Mouse (Mus musculus) G1E (cell line): ENCODE measurements around the gene Sult3a1. TPM values are rescaled to one million over a fixed set of nuclear protein-coding genes. Genes with fewer than 3 reads are reported as not detected.
A peak's percentile ranks its signal among the peaks of the same experiment; 100 is the strongest.
"Not testable (repeated sequence)": the region's sequence is repeated elsewhere in the genome, so short reads cannot be mapped to it uniquely, and the experiment has no call there.

ENCODE experiments used
- ATAC-seq: 2 replicates; pipeline ENCODE4 v1.8.0; 2016; ENCODE audit warnings: mild to moderate bottlenecking; ENCODE audit not compliant: insufficient number of reproducible peaks, poor library complexity, low FRiP score, severe bottlenecking; ENCODE audit errors: extremely low read depth
- DNase-seq: peaks from one replicate; pipeline ENCODE4 v3.0.0; 2012; ENCODE audit warnings: low spot score
- H3K27me3 ChIP-seq: 2 replicates; pipeline ENCODE4 v1.6.1; 2012; ENCODE audit warnings: mild to moderate bottlenecking, low read length, inconsistent platforms; ENCODE audit not compliant: insufficient read depth
- H3K36me3 ChIP-seq: replicated peaks from 2 replicates; pipeline ENCODE3; 2012; ENCODE audit warnings: mild to moderate bottlenecking, inconsistent platforms
- H3K4me1 ChIP-seq: 2 replicates; pipeline ENCODE4 v1.6.1; 2012; ENCODE audit warnings: low read depth, low read length, inconsistent platforms, mixed read lengths; ENCODE audit not compliant: insufficient read depth
- H3K4me3 ChIP-seq: 2 replicates; pipeline ENCODE4 v1.5.1; 2012; ENCODE audit warnings: low read depth, mild to moderate bottlenecking, inconsistent platforms, low read length, moderate library complexity, mixed read lengths
- H3K9me3 ChIP-seq: replicated peaks from 2 replicates; pipeline ENCODE4 v1.6.1; 2012; ENCODE audit warnings: inconsistent platforms
- CTCF ChIP-seq: IDR thresholded peaks from 2 replicates; pipeline ENCODE4 v1.5.1; 2012; ENCODE audit warnings: low read depth, low read length, inconsistent platforms, mixed read lengths
- GATA1 ChIP-seq: IDR thresholded peaks from 2 replicates; pipeline ENCODE4 v1.6.1; 2012; ENCODE audit warnings: borderline replicate concordance, low read length, inconsistent platforms, mixed read lengths
- GATA2 ChIP-seq: IDR thresholded peaks from 2 replicates; pipeline ENCODE4 v1.6.1; 2012; ENCODE audit warnings: low read depth, low read length, inconsistent platforms, borderline replicate concordance
- POLR2AphosphoS5 ChIP-seq: IDR thresholded peaks from 2 replicates; pipeline ENCODE4 v1.6.1; 2012; ENCODE audit warnings: low read depth, low read length, inconsistent platforms; ENCODE audit not compliant: insufficient replicate concordance
- TAL1 ChIP-seq: conservative IDR thresholded peaks from 2 replicates; pipeline ENCODE4 v1.6.1; 2012; ENCODE audit warnings: low read depth, low read length, inconsistent platforms, mixed read lengths
- polyA plus RNA-seq: library from polyadenylated mRNA; stranded (reverse); fragments of >175 nt; gene quantifications from 2 replicates; pipeline ENCODE4 v1.2.3, GENCODE M21; 2012
- total RNA-seq, 2 experiments: library from RNA; stranded (forward) in 1 of 2; stranded (reverse) in 1 of 2; fragments of 200-1000 nt in 1 of 2; fragments of >200 nt in 1 of 2; fragmentation: Nextera tagmentation in 1 of 2; gene quantifications; 2 replicates each; pipeline ENCODE4 v1.2.3; 2014 to 2017

The Sult3a1 gene
- total and polyA plus RNA-seq, 3 experiments: not detected

DNA sequence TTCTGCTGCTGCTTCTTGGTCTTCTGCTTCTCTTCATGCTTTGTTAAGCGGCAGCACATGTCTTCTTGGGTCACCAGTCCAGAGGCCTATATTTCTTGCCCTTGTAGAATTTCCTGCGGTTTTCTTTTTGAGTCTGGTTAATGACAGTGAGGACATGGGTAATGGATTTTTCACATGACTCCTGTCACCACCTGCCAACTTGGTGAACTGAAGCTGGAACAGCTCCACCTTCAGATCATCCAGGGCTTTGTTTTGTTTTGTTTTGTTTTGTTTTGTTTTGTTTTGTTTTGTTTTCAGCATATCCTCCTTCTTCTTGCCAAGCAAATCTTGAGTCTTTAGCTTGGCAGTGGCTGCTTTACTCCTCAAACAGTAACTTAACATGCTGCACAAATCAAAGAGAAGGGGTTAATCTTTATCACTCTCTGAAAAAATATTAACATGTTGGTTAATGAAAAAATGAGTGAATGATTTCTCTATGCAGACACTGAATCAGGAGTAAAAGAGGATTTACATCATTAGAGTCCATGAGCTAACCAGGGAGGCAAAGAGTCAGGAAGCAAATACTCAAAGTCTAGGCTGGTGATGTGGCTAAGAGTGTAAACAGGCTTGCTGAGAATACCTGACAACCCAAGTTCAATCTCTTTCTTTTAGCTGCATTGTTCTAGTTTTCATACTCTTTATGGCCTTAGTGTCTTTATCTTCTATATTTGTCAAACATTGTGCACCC is 15.3 kb downstream of the Sult3a1 start:
- Histone ChIP-seq H3K36me3 (no peaks in the 10 kb centered on the region), H3K4me3 (no peak overlapping the region), H3K4me1 (no peaks in the 10 kb centered on the region), H3K27me3 (no peaks in the 10 kb centered on the region), H3K9me3 (peaks cover 9% of the 10 kb centered on the region)
- DNase-seq (no peak), ATAC-seq (no peak)
- TF ChIP-seq GATA2 (no peak), POLR2AphosphoS5 (no peak), GATA1 (no peak), TAL1 (no peak), CTCF (no peak)

DNA sequence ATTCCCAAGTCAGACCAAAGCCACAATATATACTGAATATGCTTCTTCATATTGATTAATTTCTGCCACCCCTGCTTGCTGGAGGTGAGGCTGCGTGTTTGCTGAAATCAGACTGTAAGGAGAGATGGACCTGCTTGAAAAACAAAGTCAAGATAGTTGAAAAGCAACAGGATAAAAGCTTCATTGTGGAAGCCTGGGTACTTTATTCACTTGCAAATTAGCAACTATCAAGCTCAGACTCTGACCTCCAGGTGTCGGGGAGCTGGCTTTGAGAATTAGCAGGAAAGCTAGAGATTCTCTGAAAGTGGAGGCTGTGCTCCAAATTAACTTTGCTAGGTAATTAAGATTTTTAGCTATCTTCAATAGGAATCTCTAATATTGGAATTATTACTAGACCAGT is 24.9 kb downstream of the Sult3a1 start:
- not testable (repeated sequence) for DNase-seq, H3K9me3 ChIP-seq, H3K4me1 ChIP-seq, H3K27me3 ChIP-seq, H3K4me3 ChIP-seq, ATAC-seq, H3K36me3 ChIP-seq

GRCm38 (mm10) chr10:33901520-33901919 is 44.0 kb downstream of the Sult3a1 start:
- not testable (repeated sequence) for H3K4me1 ChIP-seq, H3K27me3 ChIP-seq, H3K9me3 ChIP-seq, DNase-seq, H3K36me3 ChIP-seq, ATAC-seq, H3K4me3 ChIP-seq

DNA sequence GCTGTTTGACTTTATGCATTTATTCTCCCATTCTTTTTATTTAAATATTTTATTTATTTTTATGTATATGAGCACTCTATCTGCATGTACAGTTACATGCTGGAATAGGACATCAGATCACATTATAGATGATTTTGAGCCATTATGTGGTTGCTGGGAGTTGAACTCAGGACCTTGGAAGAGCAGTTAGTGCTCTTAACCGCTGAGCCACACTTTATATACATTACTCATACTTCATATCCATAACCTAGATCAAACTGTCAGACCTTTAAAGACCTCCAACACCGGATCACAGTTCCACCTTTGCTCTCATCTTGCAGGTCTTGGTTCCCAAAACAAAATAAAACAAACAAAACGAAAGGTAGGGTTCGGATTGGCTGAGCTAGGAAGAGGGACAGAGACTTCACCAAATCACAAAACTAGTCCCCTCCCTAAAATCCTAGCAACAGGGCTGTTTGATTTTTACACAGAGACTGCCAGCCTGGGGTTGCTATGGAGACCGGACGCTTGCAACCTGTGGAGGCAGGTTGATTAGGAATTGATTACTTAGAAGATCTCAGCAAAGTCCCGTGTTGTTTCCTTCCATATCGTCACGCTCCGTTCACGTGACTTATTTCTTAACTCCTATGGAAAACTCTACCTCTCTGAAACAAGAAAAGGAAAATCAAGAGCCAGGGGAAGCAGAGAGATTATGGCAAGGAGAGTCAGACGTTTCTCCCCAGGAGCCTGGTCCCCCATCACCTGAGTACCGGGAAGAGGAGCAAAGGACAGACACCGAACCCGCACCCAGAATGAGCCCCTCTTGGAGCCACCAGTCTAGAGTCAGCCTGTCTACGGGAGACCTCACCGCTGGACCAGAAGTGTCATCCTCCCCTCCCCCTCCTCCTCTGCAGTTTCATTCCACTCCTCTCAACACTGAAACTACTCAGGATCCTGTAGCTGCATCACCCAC is 47.3 kb downstream of the Sult3a1 start, which contains the start of gene Rsph4a:
Rsph4a (plus strand) TSS at position 582 of the 952 bp plus-strand sequence.
- Histone ChIP-seq H3K9me3 (no peaks in the 10 kb centered on the region), H3K36me3 (no peaks in the 10 kb centered on the region), H3K4me3 (no peak within 1 kb of the TSS), H3K27me3 (0 out of 2 replicates have a peak, but pooled peaks cover 7% of the 10 kb centered on the region), H3K4me1 (peaks cover 7% of the 10 kb centered on the region; the same call in 1 of the 2 replicates)
- DNase-seq (no peak), ATAC-seq (0 out of 2 replicates have a peak, but pooled peaks have one; percentile 22)
- TF ChIP-seq CTCF (no peak), TAL1 (no peak), GATA2 (no peak), GATA1 (no peak), POLR2AphosphoS5 (no peak)

GRCm38 (mm10) chr10:33905489-33905888 is 48.0 kb downstream of the Sult3a1 start:
- H3K27me3 ChIP-seq: 0 out of 2 replicates have a peak, but pooled peaks cover 7% of the 10 kb centered on the region
- no peak overlapping the region for H3K4me3 ChIP-seq
- TF ChIP-seq POLR2AphosphoS5 (no peak), TAL1 (no peak), CTCF (no peak), GATA1 (no peak), GATA2 (no peak)
- DNase-seq (no peak), ATAC-seq (no peak)
- peaks cover 7% of the 10 kb centered on the region; the same call in 1 of the 2 replicates for H3K4me1 ChIP-seq
- no peaks in the 10 kb centered on the region for H3K9me3 ChIP-seq
- H3K36me3 ChIP-seq: no peaks in the 10 kb centered on the region

Other genes starting within 250 kb of the Sult3a1 start
- gene Clvs2, start 233.0 kb upstream of the Sult3a1 start, total RNA-seq (2014; fragmentation: Nextera tagmentation): not detected in 2 replicates
- 0.06 and 0.27 TPM in 2 replicates for gene Clvs2, start 233.0 kb upstream of the Sult3a1 start, total RNA-seq (2017)
- not detected in 2 replicates for gene Clvs2, start 233.0 kb upstream of the Sult3a1 start, polyA plus RNA-seq
- not detected in 2 replicates for gene Sult3a2, start 71.0 kb upstream of the Sult3a1 start, total RNA-seq (2014; fragmentation: Nextera tagmentation)
- not detected in 2 replicates for gene Sult3a2, start 71.0 kb upstream of the Sult3a1 start, total RNA-seq (2017)
- gene Sult3a2, start 71.0 kb upstream of the Sult3a1 start, polyA plus RNA-seq: not detected in 2 replicates
- gene Rsph4a, start 47.4 kb downstream of the Sult3a1 start, total RNA-seq (2014; fragmentation: Nextera tagmentation): not detected in 2 replicates
- gene Rsph4a, start 47.4 kb downstream of the Sult3a1 start, total RNA-seq (2017): 0.06 and 0.11 TPM in 2 replicates
- not detected in 2 replicates for gene Rsph4a, start 47.4 kb downstream of the Sult3a1 start, polyA plus RNA-seq
- 27.2 and 38.2 TPM in 2 replicates for gene Zup1, start 93.5 kb downstream of the Sult3a1 start, total RNA-seq (2014; fragmentation: Nextera tagmentation)
- gene Zup1, start 93.5 kb downstream of the Sult3a1 start, total RNA-seq (2017): 20.8 and 24.6 TPM in 2 replicates
- gene Zup1, start 93.5 kb downstream of the Sult3a1 start, polyA plus RNA-seq: 0.81 and 1.6 TPM in 2 replicates
- 250 and 269 TPM in 2 replicates for gene Rwdd1, start 161.9 kb downstream of the Sult3a1 start, total RNA-seq (2014; fragmentation: Nextera tagmentation)
- gene Rwdd1, start 161.9 kb downstream of the Sult3a1 start, total RNA-seq (2017): 232 and 246 TPM in 2 replicates
- 57.2 and 67.7 TPM in 2 replicates for gene Rwdd1, start 161.9 kb downstream of the Sult3a1 start, polyA plus RNA-seq
- not detected in 2 replicates for gene Trappc3l, start 179.9 kb downstream of the Sult3a1 start, total RNA-seq (2014; fragmentation: Nextera tagmentation)
- gene Trappc3l, start 179.9 kb downstream of the Sult3a1 start, total RNA-seq (2017): not detected in 2 replicates
- not detected in 2 replicates for gene Trappc3l, start 179.9 kb downstream of the Sult3a1 start, polyA plus RNA-seq
- not detected in 2 replicates for gene Calhm4, start 186.6 kb downstream of the Sult3a1 start, total RNA-seq (2014; fragmentation: Nextera tagmentation)
- gene Calhm4, start 186.6 kb downstream of the Sult3a1 start, total RNA-seq (2017): 0.06 and 0.11 TPM in 2 replicates
- gene Calhm4, start 186.6 kb downstream of the Sult3a1 start, polyA plus RNA-seq: not detected in 2 replicates
- gene Calhm5, start 238.8 kb downstream of the Sult3a1 start, total RNA-seq (2014; fragmentation: Nextera tagmentation): not detected in 2 replicates
- gene Calhm5, start 238.8 kb downstream of the Sult3a1 start, total RNA-seq (2017): under 0.01 and 0.05 TPM in 2 replicates
- gene Calhm5, start 238.8 kb downstream of the Sult3a1 start, polyA plus RNA-seq: not detected in 2 replicates